13 mouse cellular contexts compared by ENCODE assay signal in the genomic region with DNA sequence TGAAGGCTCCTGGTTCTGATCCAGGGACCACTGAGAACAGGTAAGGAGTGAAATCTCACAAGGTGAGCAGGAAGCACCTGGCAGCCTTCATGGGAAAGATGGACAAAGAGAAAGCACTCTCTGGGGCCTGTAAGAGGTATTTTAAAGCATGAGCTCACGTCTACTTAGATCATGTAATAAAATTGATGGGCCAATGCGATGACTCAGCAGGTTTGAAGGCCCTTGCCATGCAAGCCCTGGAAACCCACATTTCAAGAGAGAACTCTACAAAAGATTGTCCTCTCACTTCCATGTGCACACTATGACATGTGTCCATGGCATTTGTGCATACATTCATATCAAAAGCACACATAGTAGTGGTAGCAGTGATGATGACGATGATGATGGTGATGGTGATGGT.
"Had no signal": no experiment of that assay in that cellular context is flagged by ENCODE, and none has a peak within 500 bp of the region (broad histone marks: within the 10 kb centered on the region; RNA-seq: fewer than 3 reads in every experiment).

No protein-coding gene starts in this region.

- H3K27me3 ChIP-seq: limb, embryonic 15.5 days; liver, embryonic 12.5 days; midbrain, embryonic 12.5 days; neural tube, embryonic 13.5 days; stomach, embryonic 15.5 days had no signal

- H3K4me1 ChIP-seq: limb, embryonic 15.5 days; liver, embryonic 12.5 days; midbrain, embryonic 12.5 days; neural tube, embryonic 13.5 days; stomach, embryonic 15.5 days had no signal

- H3K4me3 ChIP-seq: left cerebral cortex, adult 2 months; limb, embryonic 15.5 days; liver, embryonic 12.5 days; midbrain, embryonic 12.5 days; neural tube, embryonic 13.5 days; stomach, embryonic 15.5 days had no signal

- H3K9me3 ChIP-seq: limb, embryonic 15.5 days; liver, embryonic 12.5 days; midbrain, embryonic 12.5 days; neural tube, embryonic 13.5 days; stomach, embryonic 15.5 days had no signal

- H3K36me3 ChIP-seq: limb, embryonic 15.5 days; liver, embryonic 12.5 days; midbrain, embryonic 12.5 days; neural tube, embryonic 13.5 days; stomach, embryonic 15.5 days had no signal

- H3K27ac ChIP-seq: left cerebral cortex, adult 2 months; limb, embryonic 15.5 days; liver, embryonic 12.5 days; midbrain, embryonic 12.5 days; neural tube, embryonic 13.5 days; stomach, embryonic 15.5 days had no signal

- DNase-seq: kidney, postnatal 25 days; lung, embryonic 14.5 days; lung, postnatal 10 days; lung, postnatal 4 days; retina, postnatal 1 day; thymus, adult 2 months; thymus, postnatal 25 days had no signal
